Mouse (Mus musculus) kidney, adult 11 months (tissue): ENCODE measurements around the gene Ubr1.
"Not testable (repeated sequence)": the region's sequence is repeated elsewhere in the genome, so short reads cannot be mapped to it uniquely, and the experiment has no call there.

Experiments used
- DNase-seq: peaks from one replicate; pipeline ENCODE4 v3.0.0; 2022

Gene Ubr1

DNA sequence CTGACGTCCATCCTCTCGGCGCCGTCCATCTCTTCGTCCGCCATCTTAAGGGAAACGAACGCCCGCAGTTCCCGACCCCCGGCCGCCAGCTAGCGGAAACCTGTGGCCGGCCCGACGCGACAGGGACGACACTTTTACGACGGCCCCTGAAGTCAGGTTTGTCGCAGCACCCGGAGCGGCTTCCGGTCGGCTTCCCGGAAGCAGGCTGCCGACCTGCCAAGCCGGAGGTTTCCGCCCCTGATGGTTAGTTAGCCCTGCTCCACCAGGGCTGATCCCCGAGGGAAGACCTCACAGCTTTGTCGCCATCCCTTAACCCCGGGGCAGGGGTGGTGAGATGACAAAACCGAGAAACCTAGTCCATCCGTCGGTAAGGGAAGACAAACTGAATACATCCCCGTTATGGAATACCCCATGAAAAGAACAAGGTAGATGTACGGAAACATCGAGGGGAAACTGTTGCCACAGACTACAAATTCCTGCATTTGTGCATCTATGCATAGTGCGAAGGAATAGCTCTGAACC is at the start of gene Ubr1:
Gene Ubr1 (minus strand): TSS at position 157 of the 522 bp plus-strand sequence.
- peak; percentile 85 for DNase-seq

DNA sequence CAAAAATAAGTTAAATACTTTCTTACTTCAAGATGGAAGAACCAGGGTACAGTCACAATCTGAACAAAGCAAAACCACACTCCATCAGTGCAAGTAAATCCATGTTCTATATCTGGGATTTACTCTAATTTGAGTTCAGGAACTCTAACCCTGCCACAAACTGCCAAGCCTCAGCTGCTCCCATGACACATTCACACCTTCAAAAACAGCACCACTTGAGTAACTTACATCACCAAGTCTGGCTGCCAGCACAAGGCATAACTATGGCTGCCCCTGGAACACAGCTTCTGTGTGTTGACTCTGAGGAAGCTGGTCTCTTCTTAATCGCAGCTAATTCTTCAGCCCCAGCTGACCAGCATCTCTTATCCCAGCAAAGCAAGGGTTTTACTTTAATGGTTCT is 46.6 kb upstream of the Ubr1 start:
- DNase-seq = no peak

DNA sequence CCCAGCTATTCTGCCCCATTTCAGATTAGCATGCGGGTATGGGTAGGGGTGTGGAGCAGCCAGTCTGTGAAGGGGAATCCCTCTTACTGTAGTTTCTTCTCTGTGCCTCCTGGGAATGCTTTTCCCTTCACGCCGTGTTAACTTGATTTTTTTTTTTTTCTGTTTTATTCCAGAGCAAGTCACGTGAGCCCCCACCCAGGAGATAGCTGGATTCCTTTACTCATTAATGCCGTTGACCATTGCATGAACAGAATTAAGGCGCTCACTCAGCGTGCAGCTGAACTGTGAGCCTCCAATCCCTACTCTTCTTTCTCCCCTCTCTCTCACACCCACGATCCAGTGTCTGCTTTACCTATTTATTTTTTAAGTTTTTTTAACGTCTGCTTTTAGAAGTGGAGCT is 45.7 kb upstream of the Ubr1 start:
- peak; percentile 55 for DNase-seq

DNA sequence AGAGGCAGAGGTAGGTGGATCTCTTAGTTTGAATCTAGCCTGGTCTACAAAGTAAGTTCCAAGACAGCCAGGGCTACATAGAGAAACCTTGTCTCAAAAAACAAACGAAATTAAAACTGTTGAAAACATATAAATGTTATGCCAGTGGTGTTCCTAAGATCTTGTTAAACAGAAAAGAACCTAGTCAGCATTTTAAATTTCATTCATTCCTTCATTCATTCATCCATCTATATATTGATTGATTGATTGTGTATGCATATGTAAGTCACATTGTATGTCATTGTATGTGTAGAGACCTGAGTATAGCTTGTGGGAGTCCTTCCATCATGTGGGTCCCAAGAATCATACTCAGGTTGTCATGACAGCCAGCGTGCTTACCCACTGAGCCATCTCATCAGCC is 45.0 kb upstream of the Ubr1 start:
- DNase-seq = no peak

DNA sequence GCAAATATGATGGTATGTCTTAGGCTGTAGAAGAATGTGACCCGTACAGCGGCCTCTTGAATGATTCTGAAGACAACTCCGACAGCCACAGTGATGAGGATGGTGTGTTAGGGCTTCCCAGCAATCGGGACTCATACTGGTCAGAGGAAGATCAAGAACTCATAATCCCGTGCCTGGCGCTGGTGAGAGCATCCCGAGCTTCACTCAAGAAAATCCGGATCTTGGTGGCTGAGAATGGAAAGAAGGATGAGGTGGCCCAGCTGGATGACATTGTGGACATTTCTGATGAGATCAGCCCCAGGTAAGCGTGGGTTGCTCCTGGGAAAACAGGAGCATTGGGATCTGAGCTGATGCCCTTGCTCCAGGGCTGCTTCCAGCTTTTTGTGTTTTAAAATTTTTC is 42.2 kb upstream of the Ubr1 start:
- no peak for DNase-seq

DNA sequence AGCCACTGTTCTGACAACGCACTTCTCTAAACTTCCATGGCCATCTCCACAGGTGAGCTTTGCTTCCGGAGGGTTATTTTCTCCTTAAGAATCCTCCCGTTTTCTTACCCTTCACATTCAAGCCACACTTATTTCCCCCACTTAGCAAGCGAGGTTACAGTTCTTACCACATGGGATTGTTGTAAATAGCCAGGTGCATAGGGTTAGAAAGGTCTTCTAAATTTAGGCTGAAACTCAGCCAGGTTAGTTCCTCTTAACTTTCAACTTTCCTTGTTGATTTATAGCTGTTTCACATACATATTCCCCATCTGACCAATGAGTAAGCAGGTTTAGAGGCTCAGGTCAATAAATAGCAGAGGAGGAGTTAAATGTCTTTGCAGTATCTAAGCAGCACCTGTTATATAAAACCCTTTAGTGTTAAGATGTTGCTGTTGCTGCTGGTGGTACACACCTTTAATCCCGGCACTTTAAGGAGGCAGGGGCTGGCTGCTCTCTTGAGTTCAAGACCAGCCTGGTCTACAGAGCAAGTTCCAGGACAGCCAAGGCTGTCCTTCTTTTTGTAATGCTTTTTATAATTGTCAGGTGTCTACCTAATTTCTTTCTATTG is 38.7 kb upstream of the Ubr1 start:
- no peak for DNase-seq

DNA sequence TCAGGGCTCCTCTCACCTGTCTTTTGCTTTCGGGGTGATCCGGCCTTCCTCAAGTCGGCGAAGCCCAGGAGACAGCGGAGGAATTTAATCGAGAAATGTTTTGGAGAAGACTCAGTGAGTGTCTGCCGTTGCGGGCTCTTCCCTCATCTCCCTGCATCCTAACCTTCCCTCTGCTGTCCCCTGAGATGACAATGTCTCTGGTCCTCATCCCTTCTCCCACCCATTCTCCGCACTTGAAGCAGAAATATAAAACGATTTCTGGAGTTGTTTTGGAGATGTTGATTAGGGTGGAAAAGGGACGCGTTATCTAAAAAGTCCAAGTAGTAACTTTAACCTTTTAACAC is 38.1 kb upstream of the Ubr1 start:
- DNase-seq = no peak

DNA sequence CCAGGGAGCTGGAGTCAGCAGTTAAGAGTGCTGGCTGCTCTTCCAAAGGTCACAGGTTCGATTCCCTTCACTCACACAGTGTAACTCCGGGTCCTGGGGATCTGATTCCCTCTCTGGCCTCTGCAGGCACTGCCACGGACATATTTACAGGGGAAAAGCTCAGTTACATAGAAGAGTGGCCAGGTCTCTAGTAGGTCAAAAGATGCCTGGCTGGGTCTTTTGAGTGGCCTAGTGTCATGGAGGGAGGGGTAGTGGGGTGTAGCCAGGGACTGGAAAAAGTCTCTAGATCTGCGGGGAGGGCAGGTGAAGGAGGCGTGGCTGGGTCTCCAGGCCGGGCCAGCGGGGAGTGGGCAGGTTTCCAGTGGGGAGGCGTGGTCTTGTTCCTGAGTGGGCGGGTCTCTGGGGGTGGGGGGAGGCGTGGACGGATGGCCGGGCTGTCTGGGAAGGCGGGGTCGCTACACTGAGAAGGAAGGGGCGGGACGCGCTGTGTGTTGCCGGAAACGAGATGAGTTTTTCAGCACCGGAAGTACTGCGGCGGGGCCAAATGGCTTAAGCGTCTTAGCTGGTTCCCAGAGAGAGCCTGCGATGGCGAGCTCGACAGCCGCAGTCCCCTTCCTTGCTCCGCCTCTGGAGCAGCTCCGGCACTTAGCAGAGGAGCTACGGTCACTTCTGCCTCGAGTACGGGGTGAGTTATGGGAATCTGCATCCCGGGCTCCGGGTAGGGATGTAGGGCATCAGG is 37.6 kb upstream of the Ubr1 start, which contains the start of gene Ccndbp1:
Gene Ccndbp1 (plus strand): TSS at position 479 of the 739 bp plus-strand sequence.
- DNase-seq = peak; percentile 92

DNA sequence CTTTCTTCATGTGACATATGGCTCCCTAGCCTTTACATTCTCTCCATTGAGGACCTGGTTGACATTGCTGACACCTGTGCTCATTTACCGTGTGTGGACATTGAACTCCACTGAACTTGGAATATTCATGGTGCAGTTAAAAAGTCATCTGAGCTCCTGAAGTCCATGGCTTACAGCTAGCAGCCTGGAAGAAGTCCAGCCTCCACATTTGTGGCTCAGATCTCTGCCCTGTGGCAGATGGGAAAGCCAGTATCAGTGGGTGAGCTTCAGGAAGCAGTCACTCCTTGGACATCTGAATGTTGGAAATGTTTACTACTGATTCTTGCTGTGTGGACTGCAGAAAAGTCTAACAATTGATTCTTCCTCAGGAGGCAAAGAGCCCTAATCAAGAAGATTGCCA is 36.5 kb upstream of the Ubr1 start:
- peak; percentile 46 for DNase-seq

DNA sequence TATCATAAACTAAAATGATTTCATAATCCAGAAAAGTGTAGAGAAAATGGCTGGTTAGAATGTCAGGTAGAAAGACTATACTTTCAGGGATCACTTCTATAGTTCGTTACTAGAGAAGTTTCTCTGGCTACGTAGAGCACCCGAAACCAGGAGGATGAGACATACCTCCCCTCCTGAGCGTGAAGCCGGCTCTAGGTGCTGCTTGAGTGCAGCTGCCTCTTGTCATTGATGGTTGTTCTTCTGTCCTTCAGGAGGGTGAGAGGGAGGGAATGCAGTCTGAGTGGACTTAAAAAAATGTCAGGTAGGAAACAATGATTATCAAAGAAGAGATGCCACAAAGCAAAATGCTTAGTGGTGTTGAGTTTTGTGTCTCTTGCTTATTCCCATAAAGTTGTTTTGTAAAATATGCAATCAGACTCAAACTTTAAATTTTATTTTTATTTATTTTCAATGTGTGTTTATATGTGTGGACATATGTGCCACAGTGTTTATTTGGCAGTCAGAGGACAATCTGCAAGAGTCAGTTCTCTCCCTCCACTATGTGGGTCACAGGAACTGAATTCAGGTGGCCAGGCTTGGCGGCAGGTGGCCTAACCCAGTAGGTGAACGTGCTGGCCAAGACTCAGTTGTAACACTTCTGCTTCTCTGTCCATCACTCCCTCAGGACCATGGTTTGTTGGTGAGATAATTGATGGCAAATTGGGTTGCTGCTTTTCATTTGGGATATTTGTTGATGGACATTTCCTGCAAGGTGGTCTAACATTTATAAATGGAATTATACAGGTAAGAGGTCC is 33.7 kb upstream of the Ubr1 start:
- no peak for DNase-seq

DNA sequence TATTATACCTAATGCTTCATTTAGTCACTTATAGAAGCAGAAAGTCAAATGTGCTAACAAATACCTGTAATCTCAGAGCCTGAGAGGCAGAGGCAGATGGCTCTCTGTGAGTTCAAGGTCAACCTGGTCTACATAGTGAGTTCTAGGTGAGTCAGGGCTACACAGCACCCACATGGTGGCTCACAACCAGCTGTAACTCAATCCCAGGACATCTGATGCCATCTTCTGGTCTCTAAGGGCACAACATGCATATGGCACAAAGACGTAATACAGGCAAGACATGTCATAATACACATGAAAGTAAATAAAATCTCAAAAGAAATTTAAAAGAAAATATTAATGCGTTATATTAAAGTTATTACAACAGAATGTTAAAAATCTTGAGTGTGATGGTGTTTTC is 33.1 kb upstream of the Ubr1 start:
- no peak for DNase-seq

DNA sequence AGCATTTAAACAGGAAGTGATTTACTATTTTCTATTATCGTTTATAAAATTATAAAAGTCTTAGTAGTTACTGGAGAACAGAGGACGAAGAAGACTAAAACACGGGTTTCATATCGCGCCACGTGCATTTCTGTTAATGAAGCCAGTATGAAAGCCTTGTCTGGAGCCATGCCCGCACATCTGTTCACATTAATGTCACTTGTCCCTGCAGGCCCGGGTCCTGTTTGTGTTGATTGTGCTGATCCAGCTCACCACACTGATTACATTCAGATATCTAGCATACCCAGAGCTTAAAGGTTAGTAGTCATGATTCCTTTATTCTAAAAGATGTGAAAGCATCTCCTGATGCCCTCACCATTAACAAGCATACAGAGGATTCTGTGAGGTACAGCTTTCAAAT is 28.3 kb upstream of the Ubr1 start:
- DNase-seq = no peak

DNA sequence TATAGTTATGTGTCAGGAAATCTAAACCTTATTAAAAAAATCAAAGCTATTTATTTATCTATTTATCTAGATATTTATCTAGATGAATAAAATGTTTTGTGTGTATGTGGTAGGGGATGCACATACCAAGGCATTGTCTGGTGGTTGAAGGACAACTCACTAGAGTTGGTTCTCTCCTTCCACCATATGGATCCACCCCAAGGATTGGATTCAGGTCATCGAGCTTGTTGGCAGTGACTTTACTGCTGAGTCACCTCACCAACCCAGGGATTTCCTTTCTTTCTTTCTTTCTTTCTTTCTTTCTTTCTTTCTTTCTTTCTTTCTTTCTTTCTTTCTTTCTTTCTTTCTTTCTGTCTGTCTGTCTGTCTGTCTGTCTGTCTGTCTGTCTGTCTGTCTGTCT is 26.1 kb upstream of the Ubr1 start:
- DNase-seq = not testable (repeated sequence)

DNA sequence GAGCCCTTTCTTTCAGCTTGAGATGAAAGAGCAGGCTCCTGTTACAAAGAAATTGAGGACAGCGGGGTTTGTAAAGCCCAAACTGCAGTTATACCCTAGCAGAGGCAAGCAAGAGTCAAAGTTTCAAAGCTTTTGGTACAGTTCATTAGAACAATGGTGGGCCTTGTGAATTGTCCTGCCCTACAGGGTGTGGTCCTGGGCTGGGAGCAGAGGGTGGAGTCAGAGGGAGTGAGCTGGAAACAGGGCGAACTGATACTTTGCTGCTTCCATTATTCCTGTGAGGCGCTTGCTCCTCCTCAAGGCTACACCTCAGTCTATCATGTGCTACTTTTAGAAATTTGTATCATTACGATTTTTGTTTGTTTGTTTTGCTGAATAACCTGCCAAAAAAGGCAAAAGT is 20.7 kb upstream of the Ubr1 start:
- DNase-seq = no peak

DNA sequence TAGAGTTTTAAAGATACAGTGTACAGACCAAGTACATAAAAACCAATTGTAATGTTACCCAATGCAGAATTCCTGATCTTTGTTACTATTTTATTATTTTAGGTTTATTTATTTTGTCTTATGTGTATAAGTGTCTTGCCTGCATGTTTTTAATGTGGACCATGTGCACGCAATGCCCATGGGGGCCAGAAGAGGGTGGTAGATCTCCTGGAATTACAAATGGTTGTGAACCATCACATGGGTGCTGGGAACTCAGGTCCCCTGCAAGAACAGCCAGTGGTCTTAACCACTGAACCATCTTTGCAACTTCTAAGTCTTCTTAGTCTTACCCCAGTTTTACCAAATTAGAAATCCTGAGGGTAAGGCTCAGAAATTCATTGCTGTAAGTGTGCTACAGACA is 14.7 kb upstream of the Ubr1 start:
- DNase-seq = no peak

DNA sequence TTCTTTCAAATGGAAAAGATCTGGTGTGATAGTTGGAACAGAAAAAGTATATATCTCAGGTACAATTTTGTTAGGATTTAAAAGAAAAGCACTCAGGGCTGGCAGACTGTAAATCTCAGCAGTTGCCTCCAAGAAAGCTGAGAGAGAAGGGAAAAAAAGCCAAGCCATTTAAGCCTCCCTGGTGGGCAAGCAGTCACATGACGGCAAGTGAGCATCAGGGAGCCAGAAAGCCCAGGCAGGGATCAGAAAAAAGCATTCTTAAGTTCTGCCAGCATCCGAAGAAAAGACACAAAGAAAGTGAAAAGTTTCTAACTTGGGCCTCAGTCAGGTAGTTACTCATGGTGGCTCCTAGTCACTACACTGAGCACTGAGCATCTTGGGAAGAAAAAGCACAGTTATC is 13.1 kb upstream of the Ubr1 start:
- DNase-seq = no peak

DNA sequence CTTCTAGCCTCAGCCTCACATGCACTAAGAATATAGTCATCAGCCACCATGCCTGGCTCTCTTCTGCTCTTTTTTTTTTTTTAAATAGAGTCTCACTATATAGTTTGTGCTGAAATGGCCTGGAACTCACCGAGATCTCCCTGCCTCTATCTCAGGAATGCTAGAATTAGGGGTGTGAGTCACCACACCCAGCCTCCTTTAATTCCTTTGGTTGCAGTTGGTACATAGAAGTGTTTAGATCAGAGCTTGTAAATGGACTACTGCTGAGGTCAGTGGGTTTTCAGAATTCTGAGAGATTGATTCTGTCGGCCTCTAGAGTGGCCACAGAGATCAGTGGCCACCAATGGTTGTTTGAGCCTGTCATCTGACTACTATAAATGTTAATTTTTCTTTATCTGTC is 10.3 kb upstream of the Ubr1 start:
- DNase-seq = no peak

DNA sequence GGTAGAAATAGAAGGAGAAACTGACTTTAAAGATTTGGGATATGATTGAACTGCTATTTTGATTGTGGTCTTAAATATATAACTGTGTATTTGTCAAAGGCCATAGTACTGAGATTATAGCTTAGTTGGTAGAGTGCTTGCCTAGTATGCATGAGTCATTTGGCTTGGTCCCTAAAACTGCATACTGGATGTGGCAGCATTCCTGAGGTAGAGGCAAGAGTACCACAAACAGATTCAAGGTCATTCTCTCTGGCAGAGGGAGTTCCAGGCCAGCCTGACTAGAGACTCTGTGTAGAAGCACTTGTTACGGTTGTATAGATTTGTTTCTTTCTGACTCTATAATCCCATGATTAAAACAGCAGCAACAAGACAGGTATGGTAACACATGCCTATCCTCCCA is 9.3 kb upstream of the Ubr1 start:
- no peak for DNase-seq

DNA sequence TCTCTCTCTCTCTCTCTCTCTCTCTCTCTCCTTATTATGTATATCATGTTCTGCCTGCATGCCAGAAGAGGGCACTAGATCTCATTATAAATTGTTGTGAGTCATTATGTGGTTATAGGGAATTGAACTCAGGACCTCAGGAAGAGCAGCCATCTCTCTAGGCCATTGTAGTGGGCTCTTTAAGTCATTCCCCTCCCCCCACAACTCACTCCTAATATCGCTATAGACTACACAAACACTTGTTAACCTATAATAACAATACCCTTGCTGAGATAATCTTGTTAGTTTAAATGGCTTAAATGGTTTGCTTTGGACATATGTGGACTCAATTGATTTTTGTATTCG is 8.2 kb upstream of the Ubr1 start:
- DNase-seq = no peak

DNA sequence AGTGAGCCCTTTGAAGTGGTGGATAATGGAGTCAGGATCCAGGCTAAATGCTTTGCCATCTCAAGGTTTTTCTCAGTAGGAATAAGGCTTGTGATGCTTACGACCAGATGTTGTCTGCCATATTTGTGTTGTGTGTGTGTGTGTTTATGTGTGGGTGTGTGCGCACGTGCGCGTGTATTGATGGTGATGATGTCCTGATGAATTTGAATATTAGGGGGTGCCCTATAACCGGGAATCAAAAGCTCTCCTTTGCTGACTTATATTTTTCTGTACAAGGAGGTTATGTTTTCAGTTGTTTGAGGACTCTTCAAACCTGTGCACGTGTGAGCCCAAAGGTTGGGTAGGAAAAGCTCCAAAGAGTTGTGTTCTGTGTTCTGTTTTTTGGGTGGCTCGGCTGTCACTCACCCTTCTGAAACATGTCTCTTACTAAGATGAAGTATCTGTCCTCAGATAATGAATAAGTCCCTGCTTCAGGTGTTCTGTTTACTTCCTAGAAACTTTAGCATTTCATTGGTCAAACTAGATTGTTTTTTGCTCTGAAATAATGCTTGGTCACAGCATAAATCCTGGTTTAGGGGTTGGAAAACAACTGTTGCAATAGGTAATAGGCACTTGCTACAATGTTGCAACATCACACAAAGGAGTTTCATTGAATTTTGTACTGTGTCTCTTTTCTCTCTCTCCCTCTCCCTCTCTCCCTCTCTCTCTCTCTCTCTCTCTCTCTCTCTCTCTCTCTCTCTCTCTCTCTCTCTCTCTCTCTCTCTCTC is 7.6 kb upstream of the Ubr1 start:
- no peak for DNase-seq

DNA sequence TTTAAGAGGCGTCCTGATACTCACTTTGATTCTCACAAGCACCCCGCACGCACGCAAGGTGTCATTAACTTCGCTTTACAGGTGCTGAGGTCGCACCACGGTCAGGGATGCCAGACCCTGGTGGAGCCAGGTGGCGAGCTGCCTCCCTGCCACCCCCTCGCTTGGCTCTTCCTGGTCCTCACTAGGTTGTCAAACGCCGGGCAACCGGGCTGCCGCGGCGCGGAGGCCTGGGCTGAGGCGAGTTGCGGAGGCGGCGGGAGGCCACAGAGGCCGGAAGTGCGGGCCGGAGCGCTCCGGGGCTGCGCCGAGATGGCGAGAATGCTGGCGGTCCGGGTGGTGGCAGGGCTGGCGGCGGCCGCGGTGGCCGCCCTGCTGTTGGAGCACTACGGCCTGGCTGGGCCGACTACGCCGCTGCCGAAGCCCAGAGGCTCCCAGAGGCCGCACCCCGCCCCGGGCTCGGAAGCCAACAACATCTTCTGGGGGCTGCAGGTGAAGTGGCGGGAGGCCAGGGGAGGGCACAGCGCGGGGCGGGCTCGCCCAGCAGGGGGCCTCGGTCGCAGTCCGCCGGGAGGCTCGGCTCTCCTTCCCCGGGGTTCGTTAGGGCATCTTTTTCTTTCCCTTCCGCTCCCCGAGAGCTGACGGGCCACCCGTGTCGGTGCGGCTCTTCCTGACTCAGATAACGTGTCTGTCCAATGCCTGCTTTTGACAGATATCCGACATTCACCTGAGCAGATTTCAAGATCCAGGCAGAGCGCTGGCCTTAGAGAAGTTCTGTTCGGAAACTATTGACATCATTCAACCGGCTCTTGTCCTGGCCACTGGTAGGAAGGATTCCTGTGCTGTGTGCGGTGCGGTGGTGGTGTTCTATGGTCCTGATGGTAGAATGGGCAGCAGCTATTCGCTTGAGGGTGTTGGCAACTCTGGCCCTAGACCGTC is 6.7 kb upstream of the Ubr1 start, which contains the start of gene Tmem62:
Gene Tmem62 (plus strand): TSS at position 28 of the 936 bp plus-strand sequence.
- DNase-seq = peak; percentile 60

DNA sequence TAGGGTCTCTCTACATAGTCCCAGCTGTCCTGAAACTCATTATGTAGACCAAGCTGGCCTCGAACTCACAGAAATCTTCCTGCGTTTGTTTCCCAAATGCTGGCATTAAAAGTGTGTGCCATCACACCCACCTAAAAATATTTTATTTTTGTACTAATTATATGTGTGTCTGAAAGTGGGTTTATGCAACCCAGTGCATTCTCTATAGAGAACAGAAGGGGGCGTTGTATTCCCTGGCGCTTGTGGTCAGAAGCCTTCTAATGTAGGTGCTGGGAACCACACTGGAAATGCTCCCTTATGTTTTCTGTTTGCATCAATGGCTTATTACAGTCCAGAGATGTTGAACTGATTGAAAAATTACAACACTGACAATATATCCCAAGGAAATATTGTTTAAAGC is 5.8 kb upstream of the Ubr1 start:
- DNase-seq = no peak
